Mouse (Mus musculus) MEL (cell line): ENCODE measurements at regions not wholly inside any gene's neighbourhood (a gene's known extent, or its start where the extent isn't known, plus 50 kb on each side); places are given as distances from the start of the nearest gene placed in this dataset.
"Not testable (repeated sequence)": the region's sequence is repeated elsewhere in the genome, so short reads cannot be mapped to it uniquely, and the experiment has no call there.

Experiments
- DNase-seq: peaks from one replicate; pipeline ENCODE4 v3.0.0; 2011; ENCODE audit warnings: low read depth, low spot score
- H3K27ac ChIP-seq: 2 replicates; pipeline ENCODE4 v1.5.1; 2012; ENCODE audit warnings: low read depth, mild to moderate bottlenecking, control low read depth, low read length, moderate library complexity; ENCODE audit not compliant: control insufficient read depth
- H3K27me3 ChIP-seq, 2 experiments: fragments of 150-350 bp in 1 of 2; sonication (generic) in 1 of 2; 2 replicates each; pipeline ENCODE4 v1.6.1; 2012; ENCODE audit warnings: low read length in 2 of 2, mild to moderate bottlenecking in 2 of 2, improper control_type of control experiment in 1 of 2, moderate library complexity in 1 of 2; ENCODE audit not compliant: insufficient read depth in 2 of 2, control insufficient read depth in 1 of 2
- H3K36me3 ChIP-seq, 2 experiments: 2 replicates each; pipeline ENCODE4 v1.6.1; 2012 to 2014; ENCODE audit warnings: low read length in 2 of 2, improper control_type of control experiment in 1 of 2, inconsistent platforms in 1 of 2, mild to moderate bottlenecking in 1 of 2; ENCODE audit not compliant: insufficient read depth in 2 of 2, control insufficient read depth in 1 of 2
- H3K4me1 ChIP-seq, 2 experiments: fragments of 150-350 bp in 1 of 2; sonication (generic) in 1 of 2; 2 replicates each; pipeline ENCODE4 v1.6.1; 2012; ENCODE audit warnings: low read length in 2 of 2, improper control_type of control experiment in 1 of 2, mild to moderate bottlenecking in 1 of 2; ENCODE audit not compliant: insufficient read depth in 2 of 2, control insufficient read depth in 1 of 2
- H3K4me3 ChIP-seq, 2 experiments: fragments of 150-350 bp in 1 of 2; sonication (generic) in 1 of 2; 2 replicates each; pipeline ENCODE4 v1.5.1; 2012; ENCODE audit warnings: low read depth in 2 of 2, low read length in 2 of 2, mild to moderate bottlenecking in 2 of 2, moderate library complexity in 2 of 2, control low read depth in 1 of 2, improper control_type of control experiment in 1 of 2; ENCODE audit not compliant: control insufficient read depth in 1 of 2, insufficient read depth in 1 of 2
- H3K79me2 ChIP-seq: 2 replicates; pipeline ENCODE4 v1.6.1; 2012; ENCODE audit warnings: mild to moderate bottlenecking, low read length, moderate library complexity; ENCODE audit not compliant: control insufficient read depth, poor library complexity, insufficient read depth
- H3K9ac ChIP-seq: 2 replicates; pipeline ENCODE4 v1.6.1; 2012; ENCODE audit warnings: low read depth, mild to moderate bottlenecking, control low read depth, low read length, moderate library complexity; ENCODE audit not compliant: control insufficient read depth, poor library complexity, severe bottlenecking
- H3K9me3 ChIP-seq: fragments of 150-350 bp; sonication (generic); replicated peaks from 2 replicates; pipeline ENCODE4 v1.6.1; 2012; ENCODE audit warnings: mild to moderate bottlenecking, low read length, improper control_type of control experiment, moderate library complexity; ENCODE audit not compliant: insufficient read depth
- BHLHE40 ChIP-seq: IDR thresholded peaks from 2 replicates; pipeline ENCODE4 v1.6.1; 2012; ENCODE audit warnings: low read depth, mild to moderate bottlenecking, inconsistent platforms, low read length, improper control_type of control experiment, borderline replicate concordance
- ELF1 ChIP-seq: IDR thresholded peaks from 2 replicates; pipeline ENCODE4 v1.6.1; 2014; ENCODE audit warnings: low read depth, mild to moderate bottlenecking, inconsistent platforms, low read length, improper control_type of control experiment, moderate library complexity
- EP300 ChIP-seq, 2 experiments: IDR thresholded peaks; 2 replicates each; pipeline ENCODE4 v1.6.1; 2011; ENCODE audit warnings: improper control_type of control experiment in 2 of 2, low read length in 2 of 2, low read depth in 1 of 2, mild to moderate bottlenecking in 1 of 2
- ETS1 ChIP-seq: IDR thresholded peaks from 2 replicates; pipeline ENCODE4 v1.6.1; 2012; ENCODE audit warnings: low read depth, mild to moderate bottlenecking, inconsistent platforms, low read length, improper control_type of control experiment, moderate library complexity
- RCOR1 ChIP-seq: IDR thresholded peaks from 2 replicates; pipeline ENCODE4 v1.6.1; 2012; ENCODE audit warnings: low read depth, mild to moderate bottlenecking, inconsistent platforms, low read length, improper control_type of control experiment
- TCF12 ChIP-seq: IDR thresholded peaks from 2 replicates; pipeline ENCODE4 v1.6.1; 2014; ENCODE audit warnings: low read depth, mild to moderate bottlenecking, inconsistent platforms, low read length, improper control_type of control experiment, moderate library complexity
- USF1 ChIP-seq: IDR thresholded peaks from 2 replicates; pipeline ENCODE4 v1.6.1; 2014; ENCODE audit warnings: low read depth, mild to moderate bottlenecking, inconsistent platforms, low read length, improper control_type of control experiment, moderate library complexity
- ZNF384 ChIP-seq: IDR thresholded peaks from 2 replicates; pipeline ENCODE4 v1.6.1; 2012; ENCODE audit warnings: low read depth, mild to moderate bottlenecking, inconsistent platforms, low read length, improper control_type of control experiment

GRCm38 (mm10) chr3:44199876-44200275 is 1178.3 kb upstream of the Pcdh10 start:
- peak; percentile 40; the same call in 1 of the 2 replicates for TF ChIP-seq ZNF384
- TF ChIP-seq RCOR1, result peak; percentile 75
- peak in 1 of 2 experiments; percentile 40; a peak in 1 of 4 replicates for TF ChIP-seq EP300 (IDR thresholded peaks at IDR 0.05; ENCODE audit: low read depth in 1 of 2, low read length in 2 of 2)
- 0 out of 2 replicates have a peak, but pooled peaks have one; percentile 8 for TF ChIP-seq TCF12
- not testable (repeated sequence) for H3K36me3 ChIP-seq, H3K9me3 ChIP-seq, H3K27ac ChIP-seq, H3K4me1 ChIP-seq, H3K27me3 ChIP-seq, H3K79me2 ChIP-seq, H3K9ac ChIP-seq
- H3K4me3 ChIP-seq, result peak overlapping the region in 1 of 2 experiments; percentile 21; a peak in 1 of 4 replicates
- peak; percentile 63 for DNase-seq

- H3K9me3 ChIP-seq, H3K4me1 ChIP-seq, H3K27me3 ChIP-seq, H3K79me2 ChIP-seq, H3K36me3 ChIP-seq: not testable (repeated sequence)
- 0 out of 2 replicates have a peak overlapping the region, but pooled peaks have one; percentile 14 for H3K9ac ChIP-seq
- TF ChIP-seq USF1, result peak; percentile 68; the same call in 1 of the 2 replicates
- TF ChIP-seq ELF1, result peak; percentile 31; the same call in 1 of the 2 replicates
- peak; percentile 23 for TF ChIP-seq ETS1
- peak; percentile 84 for TF ChIP-seq BHLHE40
- TF ChIP-seq ZNF384, result 0 out of 2 replicates have a peak, but pooled peaks have one; percentile 8
- TF ChIP-seq TCF12, result peak; percentile 35; the same call in 1 of the 2 replicates
- TF ChIP-seq EP300 (IDR thresholded peaks at IDR 0.05; ENCODE audit: low read depth in 1 of 2, low read length in 2 of 2), result peak in 1 of 2 experiments; percentile 62; a peak in 2 of 4 replicates
- H3K4me3 ChIP-seq, result peak overlapping the region; percentile 37 to 54; a peak in 2 of 4 replicates
- peak overlapping the region; percentile 56 for H3K27ac ChIP-seq
- DNase-seq, result peak; percentile 71
Measured at GRCm38 (mm10) chr3:44237532-44237931, 1140.7 kb upstream of the Pcdh10 start.
